Mouse (Mus musculus): ENCODE measurements at regions not wholly inside any gene's neighbourhood (a gene's known extent, or its start where the extent isn't known, plus 50 kb on each side); places are given as distances from the start of the nearest gene placed in this dataset.
"Not testable (repeated sequence)": the region's sequence is repeated elsewhere in the genome, so short reads cannot be mapped to it uniquely, and the experiment has no call there.

- Histone ChIP-seq H3K4me3 (ENCODE audit: insufficient read depth, low read length) (no peak overlapping the region), H3K4me1 (ENCODE audit: control insufficient read depth, insufficient read depth, low read length) (no peaks in the 10 kb centered on the region), H3K27ac (ENCODE audit: insufficient read depth, low read length) (no peak overlapping the region)
- no peak for TF ChIP-seq POLR2A (IDR thresholded peaks at IDR 0.05; ENCODE audit: low read depth, low read length)
- no peak for TF ChIP-seq CTCF (IDR thresholded peaks at IDR 0.05; ENCODE audit: borderline replicate concordance, insufficient read depth, low read length)
Measured at GRCm38 (mm10) chr16:42444408-42444862, 104.0 kb upstream of the Gap43 start.

GRCm38 (mm10) chr16:42440822-42441221 lies 100.4 kb upstream of the Gap43 start:
- H3K4me1 ChIP-seq (ENCODE audit: control insufficient read depth, insufficient read depth, low read length), result no peaks in the 10 kb centered on the region
- TF ChIP-seq CTCF (IDR thresholded peaks at IDR 0.05; ENCODE audit: borderline replicate concordance, insufficient read depth, low read length) (no peak), POLR2A (IDR thresholded peaks at IDR 0.05; ENCODE audit: low read depth, low read length) (no peak)
- no peak overlapping the region for H3K4me3 ChIP-seq (ENCODE audit: insufficient read depth, low read length)
- no peak overlapping the region for H3K27ac ChIP-seq (ENCODE audit: insufficient read depth, low read length)

- Histone ChIP-seq H3K27ac (ENCODE audit: insufficient read depth, low read length) (no peak overlapping the region), H3K4me3 (ENCODE audit: insufficient read depth, low read length) (no peak overlapping the region), H3K4me1 (ENCODE audit: control insufficient read depth, insufficient read depth, low read length) (no peaks in the 10 kb centered on the region)
- TF ChIP-seq CTCF (IDR thresholded peaks at IDR 0.05; ENCODE audit: borderline replicate concordance, insufficient read depth, low read length), result no peak
- no peak for TF ChIP-seq POLR2A (IDR thresholded peaks at IDR 0.05; ENCODE audit: low read depth, low read length)
Measured at GRCm38 (mm10) chr16:42431529-42431928, 91.1 kb upstream of the Gap43 start.

- H3K4me3 ChIP-seq (ENCODE audit: insufficient read depth, low read length), result no peak overlapping the region
- no peaks in the 10 kb centered on the region for H3K4me1 ChIP-seq (ENCODE audit: control insufficient read depth, insufficient read depth, low read length)
- TF ChIP-seq CTCF (IDR thresholded peaks at IDR 0.05; ENCODE audit: borderline replicate concordance, insufficient read depth, low read length) (no peak), POLR2A (IDR thresholded peaks at IDR 0.05; ENCODE audit: low read depth, low read length) (no peak)
- no peak overlapping the region for H3K27ac ChIP-seq (ENCODE audit: insufficient read depth, low read length)
Measured at GRCm38 (mm10) chr16:42416673-42417072, 76.2 kb upstream of the Gap43 start.

GRCm38 (mm10) chr16:42412031-42412430 lies 71.6 kb upstream of the Gap43 start:
- not testable (repeated sequence) for H3K4me3 ChIP-seq (ENCODE audit: insufficient read depth, low read length); H3K4me1 ChIP-seq (ENCODE audit: control insufficient read depth, insufficient read depth, low read length); H3K27ac ChIP-seq (ENCODE audit: insufficient read depth, low read length)

- no peak for TF ChIP-seq POLR2A (IDR thresholded peaks at IDR 0.05; ENCODE audit: low read depth, low read length)
- TF ChIP-seq CTCF (IDR thresholded peaks at IDR 0.05; ENCODE audit: borderline replicate concordance, insufficient read depth, low read length), result no peak
- Histone ChIP-seq H3K4me3 (ENCODE audit: insufficient read depth, low read length) (no peak overlapping the region), H3K4me1 (ENCODE audit: control insufficient read depth, insufficient read depth, low read length) (no peaks in the 10 kb centered on the region), H3K27ac (ENCODE audit: insufficient read depth, low read length) (no peak overlapping the region)
Measured at GRCm38 (mm10) chr16:42396596-42396995, 56.1 kb upstream of the Gap43 start.
